Mouse (Mus musculus) hindbrain, embryonic 11.5 days (tissue): ENCODE data around the gene Inpp5a. TPM values are rescaled to one million over a fixed set of nuclear protein-coding genes. Genes with fewer than 3 reads are reported as not detected.
A peak's percentile ranks its signal among the peaks of the same experiment; 100 is the strongest.

Experiments
- ATAC-seq: fragments of 200-750 bp; cut with Nextera tagmentation; 2 replicates; pipeline ENCODE4 v1.8.0; 2017; ENCODE audit warnings: mild to moderate bottlenecking, moderate TSS enrichment, moderate library complexity; ENCODE audit not compliant: low FRiP score
- DNase-seq: peaks from one replicate; pipeline ENCODE4 v3.0.0-alpha.2; 2015; ENCODE audit warnings: low spot score
- H3K27ac ChIP-seq: fragments of 300-500 bp; sonication (generic); 2 replicates; pipeline ENCODE4 v1.5.1; 2014; ENCODE audit warnings: mild to moderate bottlenecking, low read depth, low read length
- H3K27me3 ChIP-seq: fragments of 300-500 bp; sonication (generic); 2 replicates; pipeline ENCODE4 v1.6.1; 2014; ENCODE audit warnings: mild to moderate bottlenecking, low read length, moderate library complexity, mixed read lengths; ENCODE audit not compliant: control insufficient read depth, insufficient read depth
- H3K36me3 ChIP-seq: fragments of 300-500 bp; sonication (generic); 2 replicates; pipeline ENCODE4 v1.6.1; 2014; ENCODE audit warnings: mild to moderate bottlenecking, low read length, moderate library complexity, mixed read lengths; ENCODE audit not compliant: control insufficient read depth, insufficient read depth
- H3K4me1 ChIP-seq: fragments of 300-500 bp; sonication (generic); replicated peaks from 2 replicates; pipeline ENCODE4 v1.6.1; 2014; ENCODE audit warnings: low read length, mixed read lengths; ENCODE audit not compliant: control insufficient read depth, insufficient read depth
- H3K4me2 ChIP-seq: fragments of 300-500 bp; sonication (generic); replicated peaks from 2 replicates; pipeline ENCODE4 v1.6.1; 2014; ENCODE audit warnings: mild to moderate bottlenecking, low read depth, low read length
- H3K4me3 ChIP-seq: fragments of 300-500 bp; sonication (generic); 2 replicates; pipeline ENCODE4 v1.5.1; 2014; ENCODE audit warnings: low read depth, low read length
- H3K9ac ChIP-seq: fragments of 300-500 bp; sonication (generic); 2 replicates; pipeline ENCODE4 v1.6.1; 2014; ENCODE audit warnings: low read depth, low read length
- H3K9me3 ChIP-seq: fragments of 300-500 bp; sonication (generic); 2 replicates; pipeline ENCODE4 v1.6.1; 2016; ENCODE audit warnings: low read length; ENCODE audit not compliant: control insufficient read depth
- WGBS: fragments of 180-500 bp; shearing (Covaris S2); extraction: QIAGEN DNeasy Blood & Tissue Kit; methylation state at CpG from one replicate; pipeline ENCODE4 v1.1.7; 2014; 5-methylcytosine and 5-hydroxymethylcytosine counted together
- polyA plus RNA-seq: library from polyadenylated mRNA; unstranded; fragments of >200 nt; fragmentation: Nextera tagmentation; extraction: Ambion mirVana; gene quantifications from 2 replicates; pipeline ENCODE4 v1.2.1, GENCODE M21; 2014

The Inpp5a gene
- polyA plus RNA-seq, 1 experiment from 2014 or later = 24.1 TPM

DNA sequence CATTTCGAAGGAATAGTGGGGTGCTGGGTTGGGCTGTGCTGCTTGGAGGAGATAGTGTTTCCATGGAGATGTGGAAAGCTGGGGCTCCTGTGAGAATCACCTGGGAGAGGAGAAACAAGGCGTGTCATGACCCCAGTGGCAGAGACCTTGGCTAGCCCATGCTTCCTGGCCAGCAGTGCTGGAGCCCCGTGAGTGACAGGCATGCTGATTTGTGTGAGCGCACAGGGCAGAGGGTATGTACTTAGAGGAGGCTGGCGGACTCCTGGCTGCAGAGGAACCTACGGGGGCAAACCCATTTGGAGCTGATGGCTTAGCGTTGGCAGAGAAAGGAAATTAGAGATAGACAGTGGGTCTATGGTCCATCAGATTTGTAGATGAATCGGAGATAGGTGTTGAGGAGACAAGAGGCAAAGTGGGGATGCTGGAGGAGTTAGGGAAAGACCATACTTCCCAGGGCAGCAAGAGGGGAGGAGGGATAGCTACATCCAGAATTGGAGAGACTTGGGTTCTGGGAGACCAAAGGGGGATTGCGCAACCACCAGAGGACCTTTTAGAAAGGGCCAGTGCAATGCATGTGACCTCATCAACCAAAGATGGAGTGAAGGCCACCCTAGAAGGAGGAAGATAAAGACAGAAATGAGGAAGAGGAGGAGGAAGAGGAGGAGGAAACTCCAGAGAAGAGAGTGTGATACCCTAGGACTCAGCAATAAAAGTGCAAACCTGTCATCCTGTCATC, 117.9 kb downstream of the Inpp5a start:
- Histone ChIP-seq H3K4me3 (no peak overlapping the region), H3K36me3 (no peaks in the 10 kb centered on the region), H3K9ac (no peak overlapping the region), H3K27ac (0 out of 2 replicates have a peak overlapping the region, but pooled peaks have one; percentile 17), H3K4me1 (0 out of 2 replicates have a peak, but pooled peaks cover 2% of the 10 kb centered on the region), H3K4me2 (no peak overlapping the region), H3K9me3 (no peaks in the 10 kb centered on the region), H3K27me3 (peaks cover 6% of the 10 kb centered on the region)
- DNase-seq (no peak), ATAC-seq (no peak)
- WGBS = 79% methylated on average over 9 of the region's 9 CpGs

GRCm38 (mm10) chr7:139508938-139509337, 120.0 kb downstream of the Inpp5a start:
- Histone ChIP-seq H3K4me1 (0 out of 2 replicates have a peak, but pooled peaks cover 2% of the 10 kb centered on the region), H3K9me3 (no peaks in the 10 kb centered on the region), H3K36me3 (no peaks in the 10 kb centered on the region), H3K27me3 (peaks cover 6% of the 10 kb centered on the region), H3K4me2 (no peak overlapping the region), H3K9ac (no peak overlapping the region), H3K4me3 (no peak overlapping the region), H3K27ac (no peak overlapping the region)
- 93% methylated on average over 4 of the region's 4 CpGs for WGBS
- DNase-seq (no peak), ATAC-seq (no peak)

GRCm38 (mm10) chr7:139515959-139516660, 127.2 kb downstream of the Inpp5a start:
- ATAC-seq (no peak), DNase-seq (no peak)
- no peaks in the 10 kb centered on the region for H3K36me3 ChIP-seq
- H3K4me2 ChIP-seq = no peak overlapping the region
- no peak overlapping the region for H3K4me3 ChIP-seq
- 86% methylated on average over 13 of the region's 13 CpGs for WGBS
- H3K27ac ChIP-seq = no peak overlapping the region
- H3K9me3 ChIP-seq = no peaks in the 10 kb centered on the region
- H3K4me1 ChIP-seq = no peaks in the 10 kb centered on the region
- H3K9ac ChIP-seq = no peak overlapping the region
- H3K27me3 ChIP-seq = peaks cover 44% of the 10 kb centered on the region

- Histone ChIP-seq H3K4me2 (no peak overlapping the region), H3K36me3 (no peaks in the 10 kb centered on the region), H3K27me3 (peaks cover 48% of the 10 kb centered on the region), H3K9ac (no peak overlapping the region), H3K4me1 (no peaks in the 10 kb centered on the region), H3K27ac (no peak overlapping the region), H3K4me3 (no peak overlapping the region), H3K9me3 (no peaks in the 10 kb centered on the region)
- ATAC-seq (no peak), DNase-seq (no peak)
- 94% methylated on average over 5 of the region's 5 CpGs for WGBS
Observed at GRCm38 (mm10) chr7:139516661-139517016, 127.7 kb downstream of the Inpp5a start.

GRCm38 (mm10) chr7:139518352-139518751, 129.4 kb downstream of the Inpp5a start:
- Histone ChIP-seq H3K27me3 (peaks cover 65% of the 10 kb centered on the region), H3K4me2 (no peak overlapping the region), H3K4me3 (no peak overlapping the region), H3K27ac (no peak overlapping the region), H3K9ac (no peak overlapping the region), H3K4me1 (no peaks in the 10 kb centered on the region), H3K9me3 (no peaks in the 10 kb centered on the region), H3K36me3 (no peaks in the 10 kb centered on the region)
- 74% methylated on average over 3 of the region's 3 CpGs for WGBS
- no peak for DNase-seq
- ATAC-seq = no peak

DNA sequence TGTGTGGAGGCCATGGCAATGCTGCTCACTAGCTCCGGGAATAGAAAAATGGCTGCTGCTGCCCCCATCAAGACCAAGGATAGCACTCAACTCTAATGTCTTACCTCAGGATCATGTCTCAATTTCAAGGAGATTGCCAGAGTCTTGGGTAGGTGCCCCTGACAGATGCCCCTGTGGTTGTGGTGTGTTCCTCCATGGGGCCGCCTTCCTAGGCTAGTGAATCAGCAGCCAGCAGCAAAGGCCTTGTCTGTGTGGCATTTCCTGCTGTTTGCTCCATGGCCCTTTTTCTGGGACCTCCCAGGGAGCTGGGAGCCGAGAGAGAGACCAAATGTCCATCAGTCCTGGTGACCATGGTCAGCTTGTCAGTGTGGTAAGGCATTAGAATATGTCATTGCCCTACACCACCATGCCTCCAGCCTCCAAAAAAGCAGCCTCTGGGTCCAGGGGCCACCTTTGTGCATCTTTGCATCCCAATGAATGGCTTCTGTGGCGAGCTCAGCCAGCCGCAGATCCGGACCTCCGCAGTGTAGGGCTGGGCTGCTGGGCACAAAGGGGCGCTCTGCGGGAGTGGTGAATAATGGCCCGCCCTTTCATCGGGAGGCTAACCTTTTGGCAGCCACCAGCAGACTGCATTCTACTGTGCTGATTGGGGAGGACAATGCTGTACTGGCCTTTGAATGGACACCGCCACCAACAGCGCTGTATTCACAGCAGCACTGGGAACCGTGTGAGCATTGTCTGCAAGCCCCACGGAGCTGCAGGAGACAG, 139.6 kb downstream of the Inpp5a start:
- H3K4me1 ChIP-seq = peaks cover 3% of the 10 kb centered on the region
- no peaks in the 10 kb centered on the region for H3K36me3 ChIP-seq
- 0 out of 2 replicates have a peak overlapping the region, but pooled peaks have one; percentile 6 for H3K4me2 ChIP-seq
- H3K9ac ChIP-seq = no peak overlapping the region
- 14% methylated on average over 15 of the region's 15 CpGs for WGBS
- H3K4me3 ChIP-seq = no peak overlapping the region
- ATAC-seq (peak; percentile 87), DNase-seq (peak; percentile 82)
- no peaks in the 10 kb centered on the region for H3K9me3 ChIP-seq
- peaks cover 76% of the 10 kb centered on the region for H3K27me3 ChIP-seq
- H3K27ac ChIP-seq = peak overlapping the region; percentile 19; the same call in 1 of the 2 replicates

DNA sequence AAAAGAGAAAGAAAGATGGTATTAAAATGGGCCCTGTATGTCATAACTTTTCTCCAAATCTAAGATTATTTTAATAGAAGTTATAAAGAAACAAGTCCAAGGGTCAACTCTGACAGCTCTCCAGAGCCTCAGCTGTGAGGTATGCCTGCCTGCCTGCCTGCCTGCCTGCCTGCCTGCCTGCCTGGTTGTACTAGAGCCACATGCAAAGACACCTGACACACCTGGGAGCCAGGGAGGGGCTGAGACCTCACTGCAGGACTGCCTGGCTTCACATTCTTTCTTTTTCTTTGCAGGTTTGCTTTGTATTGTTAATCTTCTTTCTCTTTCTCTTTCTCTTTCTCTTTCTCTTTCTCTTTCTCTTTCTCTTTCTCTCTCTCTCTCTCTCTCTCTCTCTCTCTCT, 140.3 kb downstream of the Inpp5a start:
- H3K9ac ChIP-seq = no peak overlapping the region
- H3K27ac ChIP-seq = no peak overlapping the region
- no peaks in the 10 kb centered on the region for H3K9me3 ChIP-seq
- DNase-seq = no peak
- H3K4me3 ChIP-seq = no peak overlapping the region
- peaks cover 76% of the 10 kb centered on the region for H3K27me3 ChIP-seq
- peaks cover 3% of the 10 kb centered on the region for H3K4me1 ChIP-seq
- ATAC-seq = no peak
- H3K36me3 ChIP-seq = no peaks in the 10 kb centered on the region
- H3K4me2 ChIP-seq = no peak overlapping the region

GRCm38 (mm10) chr7:139530591-139531427, 141.9 kb downstream of the Inpp5a start:
- H3K4me1 ChIP-seq = peaks cover 3% of the 10 kb centered on the region
- ATAC-seq = peak; percentile 78
- WGBS = 32% methylated on average over 16 of the region's 16 CpGs
- H3K27me3 ChIP-seq = peaks cover 77% of the 10 kb centered on the region
- H3K4me2 ChIP-seq = no peak overlapping the region
- no peak overlapping the region for H3K4me3 ChIP-seq
- no peaks in the 10 kb centered on the region for H3K9me3 ChIP-seq
- H3K27ac ChIP-seq = peak overlapping the region; percentile 51
- H3K9ac ChIP-seq = no peak overlapping the region
- no peaks in the 10 kb centered on the region for H3K36me3 ChIP-seq
- DNase-seq = peak; percentile 71
